Mouse (Mus musculus) embryonic facial prominence, embryonic 15.5 days (tissue): ENCODE results near the gene Ccng2. TPM values are rescaled to one million over a fixed set of nuclear protein-coding genes. Genes with fewer than 3 reads are reported as not detected.

Experiments used
- ATAC-seq: fragments of 200-750 bp; cut with Nextera tagmentation; 2 replicates; pipeline ENCODE4 v1.8.0; 2017; ENCODE audit warnings: low read depth, moderate TSS enrichment; ENCODE audit not compliant: insufficient number of reproducible peaks, low FRiP score, low TSS enrichment
- H3K27ac ChIP-seq: fragments of 300-500 bp; sonication (generic); replicated peaks from 2 replicates; pipeline ENCODE4 v1.5.1; 2015; ENCODE audit warnings: mild to moderate bottlenecking, inconsistent platforms
- H3K27me3 ChIP-seq: fragments of 300-500 bp; sonication (generic); 2 replicates; pipeline ENCODE4 v1.6.1; 2015; ENCODE audit warnings: inconsistent platforms
- H3K36me3 ChIP-seq: fragments of 300-500 bp; sonication (generic); 2 replicates; pipeline ENCODE4 v1.6.1; 2015; ENCODE audit warnings: mild to moderate bottlenecking, inconsistent platforms
- H3K4me1 ChIP-seq: fragments of 300-500 bp; sonication (generic); 2 replicates; pipeline ENCODE4 v1.6.1; 2015; ENCODE audit warnings: inconsistent platforms
- H3K4me2 ChIP-seq: fragments of 300-500 bp; sonication (generic); replicated peaks from 2 replicates; pipeline ENCODE4 v1.6.1; 2015; ENCODE audit warnings: mild to moderate bottlenecking, inconsistent platforms
- H3K4me3 ChIP-seq: fragments of 300-500 bp; sonication (generic); replicated peaks from 2 replicates; pipeline ENCODE4 v1.5.1; 2015; ENCODE audit warnings: mild to moderate bottlenecking, inconsistent platforms
- H3K9ac ChIP-seq: fragments of 300-500 bp; sonication (generic); 2 replicates; pipeline ENCODE4 v1.6.1; 2015; ENCODE audit warnings: inconsistent platforms
- H3K9me3 ChIP-seq: fragments of 300-500 bp; sonication (generic); replicated peaks from 2 replicates; pipeline ENCODE4 v1.6.1; 2016; ENCODE audit warnings: inconsistent platforms
- WGBS: fragments of 180-500 bp; shearing (Covaris S2); methylation state at CpG from one replicate; pipeline ENCODE4 v1.1.7; 2015; 5-methylcytosine and 5-hydroxymethylcytosine counted together
- polyA plus RNA-seq: library from polyadenylated mRNA; unstranded; fragments of >200 nt; fragmentation: Nextera tagmentation; extraction: Ambion mirVana; gene quantifications from 2 replicates; pipeline ENCODE4 v1.2.1, GENCODE M21; 2015

Ccng2 gene
- polyA plus RNA-seq, 1 experiment from 2014 or later = 65.5 TPM

- Histone ChIP-seq H3K9me3 (no peaks in the 10 kb centered on the region), H3K9ac (no peak overlapping the region), H3K27me3 (no peaks in the 10 kb centered on the region), H3K4me3 (no peak overlapping the region), H3K36me3 (no peaks in the 10 kb centered on the region), H3K27ac (no peak overlapping the region), H3K4me2 (no peak overlapping the region), H3K4me1 (peaks cover 9% of the 10 kb centered on the region; the same call in 1 of the 2 replicates)
- no peak for ATAC-seq
- 53% methylated on average over 1 of the region's 1 CpGs for WGBS
Measured at GRCm38 (mm10) chr5:93264136-93264700, 2.8 kb upstream of the Ccng2 start.

- Histone ChIP-seq H3K4me3 (no peak overlapping the region), H3K9me3 (no peaks in the 10 kb centered on the region), H3K27ac (peak overlapping the region; percentile 89), H3K36me3 (no peaks in the 10 kb centered on the region), H3K4me2 (no peak overlapping the region), H3K9ac (no peak overlapping the region), H3K4me1 (peaks cover 13% of the 10 kb centered on the region), H3K27me3 (no peaks in the 10 kb centered on the region)
- ATAC-seq = no peak
- 62% methylated on average over 7 of the region's 7 CpGs for WGBS
Measured at GRCm38 (mm10) chr5:93265164-93265800, 1.8 kb upstream of the Ccng2 start.

GRCm38 (mm10) chr5:93265801-93266580 lies 1.1 kb upstream of the Ccng2 start:
- peaks cover 5% of the 10 kb centered on the region for H3K36me3 ChIP-seq
- no peak overlapping the region for H3K9ac ChIP-seq
- no peak for ATAC-seq
- peak overlapping the region; percentile 98 for H3K4me3 ChIP-seq
- H3K9me3 ChIP-seq = no peaks in the 10 kb centered on the region
- peak overlapping the region; percentile 89 for H3K27ac ChIP-seq
- 53% methylated on average over 13 of the region's 13 CpGs for WGBS
- peak overlapping the region; percentile 56 for H3K4me2 ChIP-seq
- H3K27me3 ChIP-seq = no peaks in the 10 kb centered on the region
- H3K4me1 ChIP-seq = peaks cover 13% of the 10 kb centered on the region

- Histone ChIP-seq H3K4me3 (peak overlapping the region; percentile 98), H3K9me3 (no peaks in the 10 kb centered on the region), H3K36me3 (peaks cover 22% of the 10 kb centered on the region), H3K27me3 (no peaks in the 10 kb centered on the region), H3K4me1 (peaks cover 13% of the 10 kb centered on the region), H3K9ac (peak overlapping the region; percentile 95), H3K4me2 (peak overlapping the region; percentile 56), H3K27ac (peak overlapping the region; percentile 97)
- peak; percentile 82 for ATAC-seq
- under 1% methylated on average over 48 of the region's 48 CpGs for WGBS
Measured at GRCm38 (mm10) chr5:93267851-93268606, 972 bp downstream of the Ccng2 start.

- Histone ChIP-seq H3K27ac (0 out of 2 replicates have a peak overlapping the region, but pooled peaks have one; percentile 11), H3K4me2 (peak overlapping the region; percentile 56; the same call in 1 of the 2 replicates), H3K27me3 (no peaks in the 10 kb centered on the region), H3K9ac (no peak overlapping the region), H3K9me3 (no peaks in the 10 kb centered on the region), H3K4me3 (peak overlapping the region; percentile 98), H3K36me3 (peaks cover 42% of the 10 kb centered on the region), H3K4me1 (peaks cover 13% of the 10 kb centered on the region)
- ATAC-seq = no peak
- 42% methylated on average over 7 of the region's 7 CpGs for WGBS
Measured at GRCm38 (mm10) chr5:93270095-93270494, 3.0 kb downstream of the Ccng2 start.

- H3K36me3 ChIP-seq = peaks cover 48% of the 10 kb centered on the region
- no peak overlapping the region for H3K4me2 ChIP-seq
- no peaks in the 10 kb centered on the region for H3K9me3 ChIP-seq
- WGBS = 91% methylated on average over 18 of the region's 18 CpGs
- no peak overlapping the region for H3K9ac ChIP-seq
- no peak overlapping the region for H3K4me3 ChIP-seq
- H3K4me1 ChIP-seq = peaks cover 13% of the 10 kb centered on the region
- no peak for ATAC-seq
- no peaks in the 10 kb centered on the region for H3K27me3 ChIP-seq
- H3K27ac ChIP-seq = no peak overlapping the region
Measured at GRCm38 (mm10) chr5:93270721-93271120, 3.7 kb downstream of the Ccng2 start.

GRCm38 (mm10) chr5:93282446-93283107 lies 15.5 kb downstream of the Ccng2 start:
- peak overlapping the region; percentile 21; the same call in 1 of the 2 replicates for H3K4me2 ChIP-seq
- H3K9me3 ChIP-seq = no peaks in the 10 kb centered on the region
- 51% methylated on average over 14 of the region's 14 CpGs for WGBS
- H3K4me1 ChIP-seq = 0 out of 2 replicates have a peak, but pooled peaks cover 5% of the 10 kb centered on the region
- no peak overlapping the region for H3K9ac ChIP-seq
- H3K4me3 ChIP-seq = no peak overlapping the region
- no peak; the same call in 1 of the 2 replicates for ATAC-seq
- H3K27me3 ChIP-seq = no peaks in the 10 kb centered on the region
- H3K27ac ChIP-seq = peak overlapping the region; percentile 68; the same call in 1 of the 2 replicates
- peaks cover 3% of the 10 kb centered on the region; the same call in 1 of the 2 replicates for H3K36me3 ChIP-seq

GRCm38 (mm10) chr5:93283109-93283508 lies 16.1 kb downstream of the Ccng2 start:
- H3K36me3 ChIP-seq = no peaks in the 10 kb centered on the region
- no peak overlapping the region for H3K9ac ChIP-seq
- ATAC-seq = no peak; the same call in 1 of the 2 replicates
- no peaks in the 10 kb centered on the region for H3K27me3 ChIP-seq
- no peaks in the 10 kb centered on the region for H3K9me3 ChIP-seq
- H3K4me3 ChIP-seq = no peak overlapping the region
- H3K4me2 ChIP-seq = no peak overlapping the region
- H3K27ac ChIP-seq = peak overlapping the region; percentile 49; the same call in 1 of the 2 replicates
- 0 out of 2 replicates have a peak, but pooled peaks cover 5% of the 10 kb centered on the region for H3K4me1 ChIP-seq
- WGBS = 45% methylated on average over 7 of the region's 7 CpGs

- no peak overlapping the region for H3K4me2 ChIP-seq
- no peaks in the 10 kb centered on the region for H3K27me3 ChIP-seq
- H3K9ac ChIP-seq = no peak overlapping the region
- H3K9me3 ChIP-seq = no peaks in the 10 kb centered on the region
- H3K4me3 ChIP-seq = no peak overlapping the region
- H3K4me1 ChIP-seq = no peaks in the 10 kb centered on the region
- no peaks in the 10 kb centered on the region for H3K36me3 ChIP-seq
- no peak overlapping the region for H3K27ac ChIP-seq
- no peak for ATAC-seq
Measured at GRCm38 (mm10) chr5:93288553-93288952, 21.5 kb downstream of the Ccng2 start.

GRCm38 (mm10) chr5:93290282-93290681 lies 23.2 kb downstream of the Ccng2 start:
- no peak overlapping the region for H3K9ac ChIP-seq
- no peaks in the 10 kb centered on the region for H3K36me3 ChIP-seq
- no peak for ATAC-seq
- H3K27me3 ChIP-seq = no peaks in the 10 kb centered on the region
- H3K4me3 ChIP-seq = no peak overlapping the region
- H3K27ac ChIP-seq = no peak overlapping the region
- H3K4me1 ChIP-seq = no peaks in the 10 kb centered on the region
- H3K9me3 ChIP-seq = no peaks in the 10 kb centered on the region
- WGBS = 35% methylated on average over 2 of the region's 2 CpGs
- no peak overlapping the region for H3K4me2 ChIP-seq
